Mouse (Mus musculus) CH12.LX (cell line): Measurements from ENCODE around the gene Clock.

Experiments used
- EP300 ChIP-seq: IDR thresholded peaks from 2 replicates; pipeline ENCODE4 v1.6.1; 2011; ENCODE audit warnings: low read length, improper control_type of control experiment
- ZMIZ1 ChIP-seq: IDR thresholded peaks from 2 replicates; pipeline ENCODE4 v1.6.1; 2012; ENCODE audit warnings: low read depth, mild to moderate bottlenecking, inconsistent platforms, low read length, improper control_type of control experiment

GRCm38 (mm10) chr5:76199346-76199745 is 105.2 kb downstream of the Clock start:
- TF ChIP-seq ZMIZ1, result no peak
- no peak for TF ChIP-seq EP300
